Mouse (Mus musculus) midbrain, embryonic 10.5 days (tissue): ENCODE measurements around the gene Dcaf11. TPM values are rescaled to one million over a fixed set of nuclear protein-coding genes. Genes with fewer than 3 reads are reported as not detected.

ENCODE experiments used
- DNase-seq: peaks from one replicate; pipeline ENCODE4 v3.0.0-alpha.2; 2017; ENCODE audit warnings: low spot score
- H3K27ac ChIP-seq: fragments of 300-500 bp; sonication (generic); replicated peaks from 2 replicates; pipeline ENCODE4 v1.5.1; 2016; ENCODE audit warnings: mild to moderate bottlenecking
- H3K27me3 ChIP-seq: fragments of 300-500 bp; sonication (generic); 2 replicates; pipeline ENCODE4 v1.6.1; 2016; ENCODE audit warnings: low read depth, mild to moderate bottlenecking; ENCODE audit not compliant: poor library complexity, severe bottlenecking
- H3K36me3 ChIP-seq: fragments of 300-500 bp; sonication (generic); 2 replicates; pipeline ENCODE4 v1.6.1; 2016; ENCODE audit warnings: mild to moderate bottlenecking, moderate library complexity
- H3K4me1 ChIP-seq: fragments of 300-500 bp; sonication (generic); 2 replicates; pipeline ENCODE4 v1.6.1; 2016
- H3K4me3 ChIP-seq: fragments of 300-500 bp; sonication (generic); 2 replicates; pipeline ENCODE4 v1.5.1; 2016; ENCODE audit warnings: mild to moderate bottlenecking, moderate library complexity
- H3K9me3 ChIP-seq: fragments of 300-500 bp; sonication (generic); replicated peaks from 2 replicates; pipeline ENCODE4 v1.6.1; 2016; ENCODE audit warnings: mild to moderate bottlenecking
- WGBS: fragments of 180-500 bp; shearing (Covaris S2); methylation state at CpG from one replicate; pipeline ENCODE4 v1.1.7; 2016; 5-methylcytosine and 5-hydroxymethylcytosine counted together
- polyA plus RNA-seq: library from polyadenylated mRNA; unstranded; fragments of >200 nt; fragmentation: Nextera tagmentation; extraction: Ambion mirVana; gene quantifications from 2 replicates; pipeline ENCODE4 v1.2.1, GENCODE M21; 2016

Gene Dcaf11
- polyA plus RNA-seq, 1 experiment from 2014 or later, result 78.5 TPM

GRCm38 (mm10) chr14:55578668-55579269 is 19.0 kb downstream of the Dcaf11 start:
- Histone ChIP-seq H3K27me3 (peaks cover 5% of the 10 kb centered on the region), H3K36me3 (peaks cover 27% of the 10 kb centered on the region), H3K4me1 (peaks cover 20% of the 10 kb centered on the region), H3K27ac (peak overlapping the region; percentile 87), H3K9me3 (no peaks in the 10 kb centered on the region), H3K4me3 (peak overlapping the region; percentile 64)
- DNase-seq, result no peak
- WGBS, result 31% methylated on average over 6 of the region's 6 CpGs

- H3K4me1 ChIP-seq, result peaks cover 25% of the 10 kb centered on the region
- H3K27ac ChIP-seq, result no peak overlapping the region
- H3K36me3 ChIP-seq, result peaks cover 27% of the 10 kb centered on the region
- no peak overlapping the region for H3K4me3 ChIP-seq
- H3K27me3 ChIP-seq, result peaks cover 15% of the 10 kb centered on the region
- DNase-seq, result no peak
- WGBS, result 83% methylated on average over 23 of the region's 23 CpGs
- no peaks in the 10 kb centered on the region for H3K9me3 ChIP-seq
Measured at GRCm38 (mm10) chr14:55579511-55580496, 20.0 kb downstream of the Dcaf11 start.

- 96% methylated on average over 16 of the region's 16 CpGs for WGBS
- Histone ChIP-seq H3K27me3 (peaks cover 17% of the 10 kb centered on the region), H3K9me3 (no peaks in the 10 kb centered on the region), H3K4me3 (no peak overlapping the region), H3K36me3 (peaks cover 27% of the 10 kb centered on the region), H3K4me1 (peaks cover 30% of the 10 kb centered on the region), H3K27ac (no peak overlapping the region)
- DNase-seq, result no peak
Measured at GRCm38 (mm10) chr14:55580731-55581130, 20.9 kb downstream of the Dcaf11 start.

DNA sequence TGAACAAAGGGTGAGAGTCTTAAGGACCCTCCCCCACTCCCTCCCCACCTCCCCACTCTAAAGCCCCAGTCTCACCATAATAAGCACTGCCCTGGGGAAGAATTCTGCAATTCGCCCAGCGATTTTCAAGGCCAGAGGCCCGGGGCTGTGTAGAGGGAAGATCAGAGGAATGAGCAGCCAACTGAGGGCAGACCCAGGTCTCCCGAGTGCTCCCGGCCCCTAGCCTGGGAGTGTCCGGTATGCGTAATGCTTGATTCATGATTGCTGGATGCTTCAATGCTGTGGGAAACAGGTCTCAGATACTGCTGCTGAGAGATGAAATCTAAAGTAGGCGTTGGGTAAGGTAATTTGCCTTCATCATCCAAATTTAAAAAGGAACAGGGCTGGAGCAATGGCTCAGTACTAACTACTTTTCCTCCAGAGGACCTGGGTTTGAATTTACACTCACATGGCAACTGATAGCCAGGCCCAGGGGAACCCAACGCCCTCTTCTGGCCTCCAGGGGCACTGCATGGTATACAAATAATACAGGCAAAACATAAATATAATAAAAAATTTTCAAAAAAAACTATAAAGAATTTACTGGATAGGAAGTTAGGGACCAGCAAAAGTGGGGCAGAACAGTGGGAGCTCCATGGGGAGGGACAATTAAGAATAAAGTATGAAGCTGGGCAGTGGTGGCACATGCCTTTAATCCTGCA is 22.3 kb downstream of the Dcaf11 start:
- H3K36me3 ChIP-seq, result peaks cover 31% of the 10 kb centered on the region
- WGBS, result 82% methylated on average over 9 of the region's 9 CpGs
- DNase-seq, result no peak
- no peaks in the 10 kb centered on the region for H3K9me3 ChIP-seq
- no peak overlapping the region for H3K27ac ChIP-seq
- peaks cover 30% of the 10 kb centered on the region for H3K4me1 ChIP-seq
- H3K27me3 ChIP-seq, result peaks cover 17% of the 10 kb centered on the region
- H3K4me3 ChIP-seq, result no peak overlapping the region

DNA sequence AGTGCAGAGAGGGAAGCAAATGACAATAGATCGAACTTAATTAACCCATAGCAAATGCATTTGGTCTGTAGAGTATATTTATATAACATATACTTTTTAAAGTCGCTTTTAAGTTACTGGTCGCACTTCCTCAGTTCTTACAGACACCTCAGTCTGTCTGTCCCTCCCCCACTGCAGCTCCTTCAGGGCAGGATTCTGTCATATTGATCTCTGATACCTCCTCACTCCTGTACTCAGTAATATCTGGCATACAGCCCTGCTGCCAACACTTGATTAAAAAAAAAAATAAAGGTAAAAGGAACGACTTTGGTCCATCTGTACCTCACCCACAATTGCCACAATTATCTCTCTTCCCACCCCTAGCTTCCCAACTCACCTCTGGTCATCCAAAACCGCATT is 24.5 kb downstream of the Dcaf11 start:
- H3K4me3 ChIP-seq, result peak overlapping the region; percentile 68
- H3K4me1 ChIP-seq, result peaks cover 15% of the 10 kb centered on the region
- WGBS, result 40% methylated on average over 5 of the region's 5 CpGs
- DNase-seq, result no peak
- H3K9me3 ChIP-seq, result no peaks in the 10 kb centered on the region
- H3K27ac ChIP-seq, result peak overlapping the region; percentile 79
- H3K36me3 ChIP-seq, result peaks cover 52% of the 10 kb centered on the region
- H3K27me3 ChIP-seq, result peaks cover 17% of the 10 kb centered on the region

DNA sequence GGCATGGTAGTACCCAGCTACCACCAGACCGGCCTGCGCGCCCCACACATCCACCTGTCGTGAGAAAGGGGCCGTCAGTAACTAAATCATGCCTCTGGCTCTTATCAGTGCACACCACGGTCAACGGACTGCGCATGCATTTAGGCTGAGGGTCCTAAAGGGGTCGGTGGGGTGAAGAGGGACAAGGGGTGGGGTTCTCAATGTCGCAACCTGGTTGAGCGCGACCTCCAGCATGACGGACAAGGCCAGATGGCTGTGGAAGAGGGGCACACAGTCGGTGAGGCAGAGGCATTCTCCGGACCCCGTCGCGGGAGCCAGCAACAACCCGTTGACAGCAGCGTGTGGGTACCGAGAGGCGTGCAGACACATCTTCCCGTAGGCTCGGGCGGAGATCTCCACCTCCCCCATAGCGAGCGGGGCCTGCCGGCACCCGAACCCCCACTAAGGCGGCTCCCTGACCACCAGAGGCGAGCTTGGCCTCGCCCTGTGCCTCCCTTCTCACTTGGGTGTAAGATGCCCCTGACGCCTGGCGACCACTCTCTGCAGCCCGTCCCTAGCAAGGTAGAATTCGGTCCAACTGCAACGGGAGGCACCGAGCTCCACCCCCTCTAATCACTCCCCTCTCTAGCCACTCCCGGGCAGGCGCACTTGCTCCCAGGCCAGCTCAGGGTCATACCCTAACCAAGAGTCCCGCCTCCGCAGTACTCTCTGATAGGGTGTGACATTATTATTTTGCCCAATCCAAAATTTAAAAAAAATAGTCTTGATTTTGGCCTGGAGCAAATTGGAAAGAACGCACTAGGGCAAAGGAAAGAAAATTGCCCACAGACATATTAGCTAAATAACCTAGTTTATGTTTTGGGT is 25.1 kb downstream of the Dcaf11 start, which contains the start of gene Emc9:
Emc9 (minus strand) TSS at position 601 of the 864 bp plus-strand sequence.
- Histone ChIP-seq H3K4me1 (peaks cover 18% of the 10 kb centered on the region), H3K9me3 (no peaks in the 10 kb centered on the region), H3K27ac (peak within 1 kb of the TSS; percentile 79), H3K27me3 (peaks cover 17% of the 10 kb centered on the region), H3K36me3 (peaks cover 49% of the 10 kb centered on the region), H3K4me3 (peak within 1 kb of the TSS; percentile 68)
- 2% methylated on average over 43 of the region's 43 CpGs for WGBS
- peak; percentile 69 for DNase-seq

GRCm38 (mm10) chr14:55585566-55585960 is 25.8 kb downstream of the Dcaf11 start:
- H3K4me3 ChIP-seq, result peak overlapping the region; percentile 68; the same call in 1 of the 2 replicates
- peaks cover 17% of the 10 kb centered on the region for H3K27me3 ChIP-seq
- H3K9me3 ChIP-seq, result no peaks in the 10 kb centered on the region
- peaks cover 24% of the 10 kb centered on the region for H3K4me1 ChIP-seq
- no peak for DNase-seq
- H3K36me3 ChIP-seq, result peaks cover 43% of the 10 kb centered on the region
- no peak overlapping the region for H3K27ac ChIP-seq
- 65% methylated on average over 6 of the region's 6 CpGs for WGBS

GRCm38 (mm10) chr14:55586149-55586548 is 26.3 kb downstream of the Dcaf11 start:
- 91% methylated on average over 2 of the region's 2 CpGs for WGBS
- Histone ChIP-seq H3K4me3 (no peak overlapping the region), H3K9me3 (no peaks in the 10 kb centered on the region), H3K27ac (no peak overlapping the region), H3K36me3 (peaks cover 37% of the 10 kb centered on the region), H3K27me3 (peaks cover 17% of the 10 kb centered on the region), H3K4me1 (peaks cover 30% of the 10 kb centered on the region)
- DNase-seq, result no peak

- Histone ChIP-seq H3K27me3 (peaks cover 7% of the 10 kb centered on the region), H3K36me3 (peaks cover 34% of the 10 kb centered on the region), H3K9me3 (no peaks in the 10 kb centered on the region), H3K4me3 (peak overlapping the region; percentile 18; the same call in 1 of the 2 replicates), H3K27ac (no peak overlapping the region), H3K4me1 (peaks cover 48% of the 10 kb centered on the region)
- no peak for DNase-seq
- 89% methylated on average over 5 of the region's 5 CpGs for WGBS
Measured at GRCm38 (mm10) chr14:55589271-55589670, 29.5 kb downstream of the Dcaf11 start.

DNA sequence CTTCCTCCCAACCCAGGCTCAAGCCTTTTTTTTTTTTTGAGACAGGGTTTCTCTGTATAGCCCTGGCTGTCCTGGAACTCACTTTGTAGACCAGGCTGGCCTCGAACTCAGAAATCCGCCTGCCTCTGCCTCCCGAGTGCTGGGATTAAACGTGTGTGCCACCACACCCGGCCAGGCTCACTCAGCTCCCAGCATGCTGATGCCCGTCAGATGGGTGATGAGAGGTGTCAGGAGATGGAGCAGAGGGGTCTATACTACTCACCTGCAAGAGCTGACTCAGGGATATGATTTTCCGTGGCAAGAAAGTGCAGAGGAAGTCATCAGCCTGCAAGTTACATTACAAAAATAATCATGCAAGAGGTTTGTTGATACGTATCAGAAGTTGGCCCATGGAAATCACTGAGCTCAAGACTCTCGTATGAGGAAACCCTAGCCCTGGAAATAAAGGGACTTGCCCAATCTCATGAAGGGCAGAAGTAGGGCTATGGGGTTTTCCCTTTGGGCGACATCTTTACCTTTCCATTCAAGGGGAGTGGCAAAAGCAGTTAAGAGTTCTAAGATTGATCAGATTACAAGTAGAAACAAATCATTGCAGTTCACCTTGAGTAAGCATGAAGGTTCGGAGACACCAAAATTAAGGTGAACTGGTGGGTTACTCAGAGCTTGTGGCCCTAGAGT is 30.1 kb downstream of the Dcaf11 start:
- 91% methylated on average over 11 of the region's 11 CpGs for WGBS

GRCm38 (mm10) chr14:55590748-55591330 is 31.0 kb downstream of the Dcaf11 start, which contains the start of gene Psme2:
Gene Psme2, minus strand, starts transcription at chr14:55591113.
- Histone ChIP-seq H3K9me3 (no peaks in the 10 kb centered on the region), H3K27me3 (no peaks in the 10 kb centered on the region), H3K4me1 (peaks cover 37% of the 10 kb centered on the region), H3K36me3 (peaks cover 50% of the 10 kb centered on the region), H3K4me3 (peak within 1 kb of the TSS; percentile 95), H3K27ac (peak within 1 kb of the TSS; percentile 93)
- WGBS, result 2% methylated on average over 22 of the region's 22 CpGs
- DNase-seq, result peak; percentile 92

More for the DNA sequence above, 30.1 kb downstream of the Dcaf11 start:
- peak overlapping the region; percentile 93 for H3K27ac ChIP-seq
- H3K9me3 ChIP-seq, result no peaks in the 10 kb centered on the region
- H3K36me3 ChIP-seq, result peaks cover 41% of the 10 kb centered on the region
- peaks cover under 1% of the 10 kb centered on the region; the same call in 1 of the 2 replicates for H3K27me3 ChIP-seq
- DNase-seq, result no peak
- peak overlapping the region; percentile 95 for H3K4me3 ChIP-seq
- H3K4me1 ChIP-seq, result peaks cover 42% of the 10 kb centered on the region
